Mouse (Mus musculus) kidney, postnatal 0 days (tissue): ENCODE data around the gene Gm6588. TPM values are rescaled to one million over a fixed set of nuclear protein-coding genes. Genes with fewer than 3 reads are reported as not detected.

Experiments
- ATAC-seq: fragments of 200-750 bp; cut with Nextera tagmentation; replicated peaks from 2 replicates; pipeline ENCODE4 v1.8.0; 2017; ENCODE audit warnings: low read depth, moderate number of reproducible peaks, moderate TSS enrichment, moderate library complexity; ENCODE audit not compliant: low FRiP score
- DNase-seq: peaks from one replicate; pipeline ENCODE4 v3.0.0-alpha.2; 2016; ENCODE audit warnings: low spot score
- H3K27ac ChIP-seq: fragments of 300-500 bp; sonication (generic); 2 replicates; pipeline ENCODE4 v1.5.1; 2014; ENCODE audit warnings: mild to moderate bottlenecking
- H3K27me3 ChIP-seq: fragments of 300-500 bp; sonication (generic); 2 replicates; pipeline ENCODE4 v1.6.1; 2014; ENCODE audit warnings: low read length, mixed read lengths; ENCODE audit not compliant: insufficient read depth
- H3K36me3 ChIP-seq: fragments of 300-500 bp; sonication (generic); 2 replicates; pipeline ENCODE4 v1.6.1; 2014; ENCODE audit warnings: low read length, mixed read lengths; ENCODE audit not compliant: insufficient read depth
- H3K4me1 ChIP-seq: fragments of 300-500 bp; sonication (generic); replicated peaks from 2 replicates; pipeline ENCODE4 v1.6.1; 2014; ENCODE audit warnings: antibody characterized with exemption, low read length, mixed read lengths; ENCODE audit not compliant: insufficient read depth
- H3K4me2 ChIP-seq: fragments of 300-500 bp; sonication (generic); 2 replicates; pipeline ENCODE4 v1.6.1; 2014; ENCODE audit warnings: mild to moderate bottlenecking, low read length, moderate library complexity, mixed read lengths
- H3K4me3 ChIP-seq: fragments of 300-500 bp; sonication (generic); replicated peaks from 2 replicates; pipeline ENCODE4 v1.5.1; 2014; ENCODE audit warnings: low read depth, low read length
- H3K9ac ChIP-seq: fragments of 300-500 bp; sonication (generic); 2 replicates; pipeline ENCODE4 v1.6.1; 2014; ENCODE audit warnings: low read depth, low read length
- H3K9me3 ChIP-seq: fragments of 300-500 bp; sonication (generic); replicated peaks from 2 replicates; pipeline ENCODE4 v1.6.1; 2016; ENCODE audit warnings: low read length, inconsistent platforms, mixed read lengths
- CTCF ChIP-seq: IDR thresholded peaks from 2 replicates; pipeline ENCODE4 v1.5.1; 2016; ENCODE audit warnings: antibody characterized with exemption, low read depth, mild to moderate bottlenecking, moderate library complexity
- WGBS: fragments of 180-500 bp; shearing (Covaris S2); extraction: QIAGEN DNeasy Blood & Tissue Kit; methylation state at CpG from one replicate; pipeline ENCODE4 v1.1.7; 2014; 5-methylcytosine and 5-hydroxymethylcytosine counted together
- polyA plus RNA-seq: library from polyadenylated mRNA; unstranded; fragments of >200 nt; fragmentation: Nextera tagmentation; extraction: Ambion mirVana; gene quantifications from 2 replicates; pipeline ENCODE4 v1.2.1, GENCODE M21; 2015

Gm6588 gene
- polyA plus RNA-seq, 1 experiment from 2014 or later = not detected

DNA sequence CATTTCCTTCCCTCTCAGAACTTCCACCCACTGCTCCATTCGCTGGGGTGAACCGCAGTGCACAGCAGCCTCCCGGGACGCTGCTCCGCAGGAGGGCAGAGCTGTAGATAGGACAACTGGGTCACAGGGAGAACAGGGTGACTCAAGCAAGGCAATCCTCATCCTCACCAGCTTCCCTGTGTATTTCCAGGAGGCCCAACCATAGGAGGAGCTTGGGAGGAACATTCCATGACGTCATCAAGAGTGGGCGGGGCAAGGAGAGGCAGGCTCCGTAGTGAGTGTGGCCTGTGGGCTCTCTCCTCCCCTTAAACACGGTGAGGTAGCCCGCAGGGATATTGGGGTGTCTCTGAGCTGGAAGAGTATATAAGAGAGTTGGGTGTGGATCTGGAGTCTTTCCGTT lies 44.3 kb downstream of the Gm6588 start:
- WGBS = 30% methylated on average over 11 of the region's 11 CpGs
- ATAC-seq = 0 out of 2 replicates have a peak, but pooled peaks have one; percentile 21
- H3K4me2 ChIP-seq = 0 out of 2 replicates have a peak overlapping the region, but pooled peaks have one; percentile 1

DNA sequence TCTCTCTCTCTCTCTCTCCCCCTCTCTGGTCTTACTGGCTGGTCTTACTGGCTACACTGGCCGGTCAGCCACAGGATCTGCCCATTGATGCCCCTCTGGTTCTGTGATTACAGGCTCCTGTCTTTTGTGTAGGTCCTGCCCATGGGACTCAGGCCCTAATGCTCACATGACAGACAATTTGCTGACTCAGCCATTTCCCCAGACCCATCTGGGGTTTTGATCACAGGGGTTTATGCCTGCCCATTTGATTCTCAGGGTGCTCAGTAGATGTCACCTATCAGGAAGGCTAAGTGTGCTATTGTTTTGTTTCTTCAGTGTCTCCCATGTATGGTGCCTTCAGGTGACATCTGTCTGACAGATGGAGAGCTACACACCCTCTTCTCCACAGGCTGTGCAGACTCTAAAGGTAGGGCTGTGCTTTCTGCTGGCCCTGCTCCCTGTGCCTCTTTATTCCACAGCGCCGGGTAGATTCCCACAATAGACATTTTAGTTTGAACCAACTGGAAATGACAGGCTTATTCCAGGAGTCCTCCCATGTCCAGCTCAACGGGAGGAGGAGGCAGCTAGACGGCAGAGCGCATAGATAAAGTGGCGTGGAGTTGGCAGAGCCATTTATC lies 47.6 kb downstream of the Gm6588 start:
- Histone ChIP-seq H3K27me3 (no peaks in the 10 kb centered on the region), H3K36me3 (no peaks in the 10 kb centered on the region), H3K9ac (no peak overlapping the region), H3K4me3 (no peak overlapping the region), H3K27ac (no peak overlapping the region), H3K4me1 (no peaks in the 10 kb centered on the region), H3K4me2 (no peak overlapping the region), H3K9me3 (no peaks in the 10 kb centered on the region)
- DNase-seq = no peak
- no peak for ATAC-seq
- WGBS = 77% methylated on average over 7 of the region's 7 CpGs
- TF ChIP-seq CTCF = no peak

More for the DNA sequence above, 44.3 kb downstream of the Gm6588 start:
- no peaks in the 10 kb centered on the region for H3K27me3 ChIP-seq
- no peak overlapping the region for H3K27ac ChIP-seq
- no peaks in the 10 kb centered on the region for H3K36me3 ChIP-seq
- TF ChIP-seq CTCF = no peak
- DNase-seq = peak; percentile 58
- no peak overlapping the region for H3K9ac ChIP-seq
- no peaks in the 10 kb centered on the region for H3K4me1 ChIP-seq
- H3K4me3 ChIP-seq = no peak overlapping the region
- no peaks in the 10 kb centered on the region for H3K9me3 ChIP-seq

DNA sequence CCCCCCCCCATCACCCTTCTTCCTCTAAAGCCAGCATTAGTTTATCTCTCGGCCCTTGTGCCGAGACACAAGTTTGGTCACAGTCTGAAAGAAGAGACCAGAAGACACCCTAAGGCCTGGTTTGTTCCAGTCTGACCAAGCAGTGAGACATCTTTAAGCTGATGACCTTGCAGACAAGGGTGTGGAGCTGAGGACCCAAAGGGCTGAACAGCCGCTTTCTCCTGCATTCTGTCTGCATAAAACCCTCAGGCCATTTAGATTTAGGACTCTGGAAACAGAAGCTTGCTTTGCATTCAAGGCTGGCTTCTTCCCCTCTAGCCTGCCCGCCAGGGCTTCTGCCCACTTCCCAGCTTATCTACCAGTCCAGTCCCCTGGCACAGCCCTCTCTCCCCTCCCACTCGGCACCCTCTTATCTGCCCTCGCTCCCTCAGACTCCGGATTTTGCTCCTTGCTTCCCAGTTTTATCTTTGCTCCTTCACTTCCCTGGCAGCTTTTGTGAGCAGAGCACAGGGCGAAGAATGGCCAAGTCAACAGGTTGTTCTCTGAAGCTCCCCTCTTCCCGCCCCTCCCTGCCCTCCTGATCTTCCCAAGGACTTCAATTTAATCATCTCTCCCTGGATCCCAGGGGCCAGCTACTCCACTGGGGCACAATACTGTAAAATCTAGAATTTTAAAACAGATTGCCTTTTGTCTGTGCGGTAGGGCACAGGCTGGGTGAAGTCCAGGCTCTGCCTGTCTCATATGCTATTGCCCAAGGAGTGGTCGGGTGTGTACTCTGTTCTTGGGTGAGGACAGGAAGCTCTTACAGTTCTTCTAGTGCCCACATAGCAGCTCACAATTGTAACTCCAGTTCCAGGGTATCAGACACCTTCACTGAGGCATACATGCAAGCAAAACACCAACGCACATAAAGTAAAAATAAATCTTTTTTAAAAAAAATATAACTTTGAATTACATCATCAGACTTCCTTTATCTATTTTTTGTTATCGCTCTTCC lies 50.0 kb downstream of the Gm6588 start:
- Histone ChIP-seq H3K27me3 (no peaks in the 10 kb centered on the region), H3K4me2 (no peak overlapping the region), H3K36me3 (no peaks in the 10 kb centered on the region), H3K9me3 (no peaks in the 10 kb centered on the region), H3K9ac (no peak overlapping the region), H3K4me3 (no peak overlapping the region), H3K4me1 (no peaks in the 10 kb centered on the region), H3K27ac (no peak overlapping the region)
- DNase-seq (no peak), ATAC-seq (no peak)
- no peak for TF ChIP-seq CTCF
- 75% methylated on average over 13 of the region's 13 CpGs for WGBS

DNA sequence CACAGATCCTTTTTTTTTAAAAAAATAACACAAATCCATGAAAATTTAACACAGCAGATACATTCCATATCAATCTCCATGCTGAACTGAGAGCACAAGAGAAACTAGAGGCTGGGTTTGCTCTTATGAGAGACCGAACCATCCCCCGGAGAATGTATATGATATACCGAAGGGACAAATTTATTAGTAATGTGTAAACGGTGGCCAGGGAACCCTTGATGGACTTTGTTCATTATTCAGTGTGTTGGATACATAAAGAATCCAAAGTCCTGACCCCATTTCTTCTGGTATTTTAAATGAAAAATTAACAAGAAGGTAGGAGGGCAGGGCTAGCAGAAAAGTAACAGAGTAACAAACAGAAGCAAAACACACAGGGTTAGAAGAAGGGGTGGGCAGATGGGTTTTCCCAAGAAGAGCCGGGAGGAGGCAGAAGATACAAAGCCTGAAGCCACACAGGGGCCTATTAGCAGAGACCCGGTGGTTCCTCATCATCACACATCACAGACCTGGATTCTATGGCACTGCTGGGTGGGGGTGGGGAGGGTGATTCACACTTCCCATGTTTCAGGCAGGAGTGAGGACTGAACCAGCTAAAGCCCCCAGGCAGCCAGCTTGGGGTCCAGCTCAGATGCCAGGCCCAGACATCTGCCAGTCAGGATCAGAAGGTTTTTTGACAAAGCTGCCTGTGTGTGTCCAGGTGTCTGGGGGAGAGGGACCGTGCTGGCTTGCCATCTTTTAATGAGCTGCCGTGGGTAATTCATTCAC lies 50.9 kb downstream of the Gm6588 start:
- no peak overlapping the region for H3K4me2 ChIP-seq
- DNase-seq (peak; percentile 19), ATAC-seq (peak; percentile 59)
- H3K27me3 ChIP-seq = no peaks in the 10 kb centered on the region
- H3K9me3 ChIP-seq = no peaks in the 10 kb centered on the region
- peak; percentile 9; the same call in 1 of the 2 replicates for TF ChIP-seq CTCF
- WGBS = 50% methylated on average over 8 of the region's 8 CpGs
- no peak overlapping the region for H3K4me3 ChIP-seq
- no peaks in the 10 kb centered on the region for H3K4me1 ChIP-seq
- H3K9ac ChIP-seq = no peak overlapping the region
- H3K36me3 ChIP-seq = no peaks in the 10 kb centered on the region
- no peak overlapping the region for H3K27ac ChIP-seq

Other genes starting within 250 kb of the Gm6588 start
- 0.58 and 0.64 TPM in 2 replicates for gene Cryba4, start 196.9 kb upstream of the Gm6588 start, polyA plus RNA-seq
- 3.4 TPM in 2 replicates for gene Crybb1, start 193.6 kb upstream of the Gm6588 start, polyA plus RNA-seq
- 63.8 and 65.5 TPM in 2 replicates for gene Tpst2, start 172.7 kb upstream of the Gm6588 start, polyA plus RNA-seq
- gene Tfip11, start 123.1 kb upstream of the Gm6588 start, polyA plus RNA-seq = 19.8 and 23.5 TPM in 2 replicates
- 26.3 and 30.0 TPM in 2 replicates for gene Srrd, start 106.4 kb upstream of the Gm6588 start, polyA plus RNA-seq
- 25.3 and 28.0 TPM in 2 replicates for gene Hps4, start 106.3 kb upstream of the Gm6588 start, polyA plus RNA-seq
- gene Gm6583, start 93.4 kb upstream of the Gm6588 start, polyA plus RNA-seq = 0.08 and 0.10 TPM in 2 replicates
- 5.4 and 5.9 TPM in 2 replicates for gene Asphd2, start 54.6 kb upstream of the Gm6588 start, polyA plus RNA-seq
- gene Sez6l, start 127.8 kb downstream of the Gm6588 start, polyA plus RNA-seq = 0.28 and 0.37 TPM in 2 replicates